Mouse (Mus musculus) heart, postnatal 0 days (tissue): ENCODE measurements around the gene Iqcf1. TPM values are rescaled to one million over a fixed set of nuclear protein-coding genes. Genes with fewer than 3 reads are reported as not detected.

ENCODE experiments used
- ATAC-seq: fragments of 200-750 bp; cut with Nextera tagmentation; 2 replicates; pipeline ENCODE4 v1.8.0; 2017; ENCODE audit warnings: low read depth, moderate number of reproducible peaks, moderate library complexity; ENCODE audit not compliant: insufficient read depth
- DNase-seq: peaks from one replicate; pipeline ENCODE4 v3.0.0-alpha.2; 2016; ENCODE audit warnings: low spot score
- H3K27ac ChIP-seq: fragments of 300-500 bp; sonication (generic); 2 replicates; pipeline ENCODE4 v1.5.1; 2014; ENCODE audit warnings: low read depth, mild to moderate bottlenecking
- H3K27me3 ChIP-seq: fragments of 300-500 bp; sonication (generic); 2 replicates; pipeline ENCODE4 v1.6.1; 2014; ENCODE audit warnings: low read length, mixed read lengths; ENCODE audit not compliant: control insufficient read depth, insufficient read depth
- H3K36me3 ChIP-seq: fragments of 300-500 bp; sonication (generic); replicated peaks from 2 replicates; pipeline ENCODE4 v1.6.1; 2014; ENCODE audit warnings: low read length, mixed read lengths; ENCODE audit not compliant: control insufficient read depth, insufficient read depth
- H3K4me1 ChIP-seq: fragments of 300-500 bp; sonication (generic); 2 replicates; pipeline ENCODE4 v1.6.1; 2014; ENCODE audit warnings: antibody characterized with exemption; ENCODE audit not compliant: control insufficient read depth, insufficient read depth
- H3K4me2 ChIP-seq: fragments of 300-500 bp; sonication (generic); 2 replicates; pipeline ENCODE4 v1.6.1; 2014; ENCODE audit warnings: low read depth, mild to moderate bottlenecking, low read length, moderate library complexity
- H3K4me3 ChIP-seq: fragments of 300-500 bp; sonication (generic); 2 replicates; pipeline ENCODE4 v1.5.1; 2014; ENCODE audit warnings: low read depth, low read length
- H3K9ac ChIP-seq: fragments of 300-500 bp; sonication (generic); replicated peaks from 2 replicates; pipeline ENCODE4 v1.6.1; 2014; ENCODE audit warnings: low read depth, low read length, mixed read lengths
- H3K9me3 ChIP-seq: fragments of 300-500 bp; sonication (generic); replicated peaks from 2 replicates; pipeline ENCODE4 v1.6.1; 2016; ENCODE audit warnings: low read length; ENCODE audit not compliant: control insufficient read depth
- CTCF ChIP-seq: IDR thresholded peaks from 2 replicates; pipeline ENCODE4 v1.5.1; 2016; ENCODE audit warnings: antibody characterized with exemption, control low read depth, low read depth
- EP300 ChIP-seq: IDR thresholded peaks from 2 replicates; pipeline ENCODE4 v1.6.1; 2016; ENCODE audit warnings: antibody characterized with exemption, low read depth
- WGBS: fragments of 180-500 bp; shearing (Covaris S2); extraction: QIAGEN DNeasy Blood & Tissue Kit; methylation state at CpG from one replicate; pipeline ENCODE4 v1.1.7; 2014; 5-methylcytosine and 5-hydroxymethylcytosine counted together
- polyA plus RNA-seq: library from polyadenylated mRNA; unstranded; fragments of >200 nt; fragmentation: Nextera tagmentation; extraction: Ambion mirVana; gene quantifications from 2 replicates; pipeline ENCODE4 v1.2.1, GENCODE M21; 2015
- total RNA-seq: library from RNA; depleted of rRNA; stranded (reverse); fragments of >200 nt; gene quantifications from 2 replicates; pipeline ENCODE4 v1.2.3, GENCODE M21; 2014; ENCODE audit warnings: low replicate concordance

Iqcf1 gene
- total and polyA plus RNA-seq, 2 experiments from 2014 or later = not detected

DNA sequence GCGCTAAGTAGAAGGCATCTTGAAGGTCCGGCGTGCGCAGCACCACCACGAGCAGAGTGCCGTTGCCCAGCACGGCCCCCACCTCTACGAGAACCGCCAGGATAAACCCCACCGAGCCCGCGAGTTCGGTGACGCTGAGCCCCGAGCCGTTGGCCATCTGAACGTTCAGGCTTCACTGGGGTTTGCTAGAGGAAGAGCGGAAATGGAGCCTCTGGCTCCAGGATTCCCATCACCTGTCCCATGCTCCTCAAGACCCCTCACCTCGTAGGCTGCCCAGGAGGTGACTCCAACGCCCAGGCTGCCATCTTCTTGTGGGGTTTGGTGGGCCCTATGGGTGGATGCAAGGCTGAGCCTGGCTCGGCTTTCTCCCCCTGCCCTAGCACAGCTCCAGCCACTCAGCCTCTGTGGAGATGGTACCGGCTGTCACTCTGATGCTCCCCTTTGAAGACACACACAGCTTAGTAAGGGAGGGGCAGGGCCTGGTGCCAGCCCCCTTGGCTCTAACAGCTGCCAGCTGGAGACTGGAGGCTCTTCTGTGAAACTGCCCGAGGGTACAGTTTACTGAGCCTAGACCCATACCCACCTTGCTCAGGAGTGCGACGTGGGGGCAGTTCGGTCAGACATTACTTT, 34.1 kb upstream of the Iqcf1 start, which contains the start of gene Gpr62:
Gene Gpr62 (minus strand): TSS at position 368 of the 630 bp plus-strand sequence.
- H3K36me3 ChIP-seq = peaks cover 28% of the 10 kb centered on the region
- H3K4me1 ChIP-seq = peaks cover 11% of the 10 kb centered on the region
- H3K4me2 ChIP-seq = peak within 1 kb of the TSS; percentile 99
- WGBS = 29% methylated on average over 26 of the region's 26 CpGs
- no peak for TF ChIP-seq CTCF
- TF ChIP-seq EP300 = no peak
- peaks cover 6% of the 10 kb centered on the region; the same call in 1 of the 2 replicates for H3K27me3 ChIP-seq
- ATAC-seq (no peak), DNase-seq (no peak)
- H3K9me3 ChIP-seq = no peaks in the 10 kb centered on the region
- peak within 1 kb of the TSS; percentile 52 for H3K9ac ChIP-seq
- peak within 1 kb of the TSS; percentile 66 for H3K4me3 ChIP-seq
- H3K27ac ChIP-seq = peak within 1 kb of the TSS; percentile 28

GRCm38 (mm10) chr9:106466721-106467120, 33.0 kb upstream of the Iqcf1 start:
- H3K27me3 ChIP-seq = peaks cover 6% of the 10 kb centered on the region; the same call in 1 of the 2 replicates
- peaks cover 11% of the 10 kb centered on the region for H3K4me1 ChIP-seq
- peaks cover 20% of the 10 kb centered on the region for H3K36me3 ChIP-seq
- ATAC-seq (no peak), DNase-seq (no peak)
- no peaks in the 10 kb centered on the region for H3K9me3 ChIP-seq
- no peak overlapping the region for H3K9ac ChIP-seq
- H3K4me3 ChIP-seq = no peak overlapping the region
- no peak overlapping the region for H3K4me2 ChIP-seq
- no peak overlapping the region for H3K27ac ChIP-seq
- 79% methylated on average over 6 of the region's 6 CpGs for WGBS
- TF ChIP-seq EP300 (no peak), CTCF (no peak)

DNA sequence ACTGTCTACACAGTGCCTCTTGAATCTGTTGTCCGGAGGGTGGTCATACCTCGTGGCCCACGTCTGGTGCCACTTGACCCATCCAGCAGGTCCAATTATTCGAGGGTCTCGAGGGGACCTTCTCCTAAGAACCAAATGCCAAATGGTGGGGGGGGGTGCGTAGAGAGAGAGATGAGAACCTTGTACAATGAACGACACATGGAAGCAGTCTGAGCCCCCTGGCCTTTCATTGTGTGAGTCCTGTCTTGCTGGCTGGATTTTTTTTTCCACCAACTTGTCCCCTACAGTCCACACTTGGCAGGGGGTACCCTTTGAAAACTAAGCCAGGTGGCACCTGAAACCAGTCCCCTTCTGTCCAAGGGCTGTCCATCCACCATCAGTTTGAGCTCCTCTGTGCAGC, 32.0 kb upstream of the Iqcf1 start:
- peaks cover 6% of the 10 kb centered on the region; the same call in 1 of the 2 replicates for H3K27me3 ChIP-seq
- H3K4me2 ChIP-seq = no peak overlapping the region
- no peak overlapping the region for H3K9ac ChIP-seq
- peaks cover 11% of the 10 kb centered on the region for H3K4me1 ChIP-seq
- TF ChIP-seq CTCF (no peak), EP300 (no peak)
- no peak for DNase-seq
- H3K36me3 ChIP-seq = peaks cover 10% of the 10 kb centered on the region
- no peak for ATAC-seq
- no peaks in the 10 kb centered on the region for H3K9me3 ChIP-seq
- no peak overlapping the region for H3K27ac ChIP-seq
- no peak overlapping the region for H3K4me3 ChIP-seq
- WGBS = 87% methylated on average over 7 of the region's 7 CpGs

DNA sequence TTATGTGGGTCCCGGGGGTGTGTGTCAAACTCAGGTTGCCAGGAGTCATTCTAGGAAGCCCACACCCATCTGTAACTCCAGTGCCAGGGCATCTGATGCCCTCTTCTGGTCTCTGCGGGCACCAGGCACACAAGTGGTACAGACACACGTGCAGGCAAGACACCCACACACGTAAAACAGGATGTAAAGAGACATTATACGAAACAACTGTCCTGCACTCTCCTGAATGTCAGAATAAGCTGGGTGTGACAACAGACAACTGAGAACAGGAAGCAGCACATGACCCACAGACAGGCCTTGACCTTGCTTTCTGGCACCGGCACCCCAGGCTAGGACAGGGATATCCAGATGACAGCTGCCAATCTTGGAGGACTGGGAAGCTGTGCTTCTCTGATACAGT, 30.4 kb upstream of the Iqcf1 start:
- WGBS = 60% methylated on average over 6 of the region's 6 CpGs
- no peak for ATAC-seq
- H3K9ac ChIP-seq = no peak overlapping the region

DNA sequence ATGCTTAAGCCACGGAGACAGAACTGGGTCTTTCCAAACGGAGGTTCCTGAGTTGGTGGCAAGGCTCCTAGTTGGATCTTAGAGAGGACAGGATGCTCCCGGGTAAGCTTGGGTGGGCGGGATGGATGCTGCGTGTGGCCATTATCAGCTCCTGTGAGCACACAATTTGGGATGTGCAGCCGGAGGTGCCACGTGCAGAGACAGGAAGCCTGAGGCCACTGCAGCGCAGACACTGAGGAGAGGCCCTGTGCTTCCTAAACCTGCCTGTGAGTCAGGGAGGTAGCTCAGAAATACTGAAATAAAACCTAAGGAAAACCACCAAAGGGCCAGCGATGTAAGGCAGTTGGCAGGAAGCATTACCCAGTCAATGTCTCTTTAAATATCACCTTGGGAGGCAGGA, 30.0 kb upstream of the Iqcf1 start:
- WGBS = 53% methylated on average over 9 of the region's 9 CpGs
- Histone ChIP-seq H3K4me1 (peaks cover 11% of the 10 kb centered on the region), H3K27ac (no peak overlapping the region), H3K4me2 (no peak overlapping the region), H3K4me3 (no peak overlapping the region), H3K36me3 (no peaks in the 10 kb centered on the region), H3K27me3 (peaks cover 6% of the 10 kb centered on the region; the same call in 1 of the 2 replicates), H3K9me3 (no peaks in the 10 kb centered on the region), H3K9ac (no peak overlapping the region)
- DNase-seq (no peak), ATAC-seq (no peak)
- no peak for TF ChIP-seq CTCF
- no peak for TF ChIP-seq EP300

More for the DNA sequence above, 30.4 kb upstream of the Iqcf1 start:
- Histone ChIP-seq H3K9me3 (no peaks in the 10 kb centered on the region), H3K36me3 (no peaks in the 10 kb centered on the region), H3K4me3 (no peak overlapping the region), H3K4me2 (no peak overlapping the region), H3K27me3 (peaks cover 6% of the 10 kb centered on the region; the same call in 1 of the 2 replicates), H3K27ac (no peak overlapping the region), H3K4me1 (peaks cover 14% of the 10 kb centered on the region)
- TF ChIP-seq EP300 = no peak
- no peak; the same call in 1 of the 2 replicates for TF ChIP-seq CTCF
- DNase-seq = no peak
